Mouse (Mus musculus): ENCODE data around the gene Tyrobp.

Tyrobp gene

DNA sequence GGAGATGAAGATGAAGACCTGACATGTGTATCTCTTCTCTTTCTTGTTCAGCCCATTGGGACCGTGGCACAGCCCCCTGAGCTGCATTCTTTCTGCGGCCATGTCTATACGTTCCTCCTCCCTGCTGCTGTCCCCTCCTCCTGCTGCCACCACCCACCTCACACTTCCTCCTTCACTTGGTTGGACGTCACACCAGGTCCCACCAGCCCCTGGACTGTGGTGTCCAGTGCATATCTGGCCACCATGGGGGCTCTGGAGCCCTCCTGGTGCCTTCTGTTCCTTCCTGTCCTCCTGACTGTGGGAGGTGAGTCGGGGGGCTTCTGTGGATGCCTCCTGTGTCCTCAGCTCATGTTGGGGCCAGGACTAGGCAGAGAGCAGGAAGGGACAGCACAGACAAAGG, at the start of gene Tyrobp:
TSS of gene Tyrobp (plus strand) at position 165 of the 400 bp plus-strand sequence.
- DNase-seq (ENCODE audit: low read depth, low spot score) = no peak

GRCm38 (mm10) chr7:30367466-30367865, 46.1 kb upstream of the Tyrobp start:
- no peak for DNase-seq (ENCODE audit: low read depth, low spot score)

DNA sequence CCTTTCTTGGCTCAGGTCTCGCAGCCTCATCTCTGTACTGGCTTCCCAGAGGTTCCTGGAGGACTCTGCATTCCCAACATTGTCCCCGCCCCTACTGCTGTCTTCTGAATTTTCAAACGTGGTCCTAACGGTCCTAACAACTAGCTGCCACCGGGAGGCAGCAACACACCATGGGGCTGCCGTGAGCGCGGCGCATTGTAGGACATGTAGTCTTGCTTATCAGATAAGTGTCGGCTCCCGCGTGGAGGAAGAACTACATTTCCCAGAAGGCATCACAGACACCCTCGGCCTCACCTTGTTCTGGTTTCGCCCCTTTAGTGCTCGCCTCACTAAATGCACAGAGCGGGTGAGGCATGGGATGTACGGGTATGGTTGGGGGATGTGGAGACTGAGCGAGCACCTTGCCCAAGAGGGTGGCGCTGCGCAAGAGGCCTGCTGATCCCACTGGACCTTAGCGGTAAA, 40.0 kb upstream of the Tyrobp start:
- DNase-seq (ENCODE audit: low read depth, low spot score) = peak; percentile 94

- DNase-seq (ENCODE audit: low read depth, low spot score) = no peak
These were observed 33.5 kb upstream of the Tyrobp start for GRCm38 (mm10) chr7:30380061-30380460.

DNA sequence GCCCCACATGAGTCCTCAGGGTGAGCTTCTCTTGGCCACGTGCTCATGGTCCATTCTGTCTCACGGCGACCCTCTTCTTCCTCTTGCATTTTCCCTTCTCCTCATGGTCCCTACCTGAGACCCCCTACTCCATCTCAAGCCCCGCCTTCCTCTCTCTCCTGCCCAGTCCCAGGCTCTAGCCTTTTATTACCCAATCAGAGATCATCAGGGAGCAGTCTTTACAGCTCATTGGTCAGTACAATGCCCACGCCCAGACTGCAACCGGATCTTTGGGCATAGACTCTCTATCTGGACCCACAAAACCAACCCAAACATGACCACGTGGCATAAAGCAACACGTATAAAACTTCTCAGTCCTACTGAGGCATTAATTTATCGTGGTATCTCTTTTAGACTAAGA, 29.5 kb upstream of the Tyrobp start:
- no peak for DNase-seq (ENCODE audit: low read depth, low spot score)

GRCm38 (mm10) chr7:30392746-30393520, 20.6 kb upstream of the Tyrobp start:
- no peak for DNase-seq (ENCODE audit: low read depth, low spot score)

DNA sequence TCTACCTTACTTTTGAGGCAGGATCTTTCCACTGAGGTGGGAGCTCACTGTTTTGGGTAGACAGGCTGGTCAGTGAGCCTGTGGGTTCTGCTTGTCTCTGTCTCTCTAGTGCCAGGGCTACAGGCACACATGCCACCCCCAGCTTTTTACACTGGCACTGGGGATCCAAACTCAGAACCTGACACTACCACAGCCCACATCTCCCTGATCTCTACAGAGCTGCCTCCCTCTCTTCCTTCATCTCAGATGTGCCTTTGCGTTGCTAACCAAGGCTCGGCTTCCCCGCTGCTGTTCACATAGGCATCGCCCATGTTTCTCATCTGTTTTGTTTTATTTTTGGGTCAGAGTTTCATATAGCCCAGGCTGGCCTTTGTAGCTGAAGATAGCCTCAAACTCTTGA, 19.9 kb upstream of the Tyrobp start:
- no peak for DNase-seq (ENCODE audit: low read depth, low spot score)

GRCm38 (mm10) chr7:30394379-30394778, 19.2 kb upstream of the Tyrobp start:
- DNase-seq (ENCODE audit: low read depth, low spot score) = peak; percentile 73

- peak; percentile 73 for DNase-seq (ENCODE audit: low read depth, low spot score)
These were observed 18.7 kb upstream of the Tyrobp start for GRCm38 (mm10) chr7:30394871-30395270.

GRCm38 (mm10) chr7:30399671-30400070, 13.9 kb upstream of the Tyrobp start:
- no peak for DNase-seq (ENCODE audit: low read depth, low spot score)

DNA sequence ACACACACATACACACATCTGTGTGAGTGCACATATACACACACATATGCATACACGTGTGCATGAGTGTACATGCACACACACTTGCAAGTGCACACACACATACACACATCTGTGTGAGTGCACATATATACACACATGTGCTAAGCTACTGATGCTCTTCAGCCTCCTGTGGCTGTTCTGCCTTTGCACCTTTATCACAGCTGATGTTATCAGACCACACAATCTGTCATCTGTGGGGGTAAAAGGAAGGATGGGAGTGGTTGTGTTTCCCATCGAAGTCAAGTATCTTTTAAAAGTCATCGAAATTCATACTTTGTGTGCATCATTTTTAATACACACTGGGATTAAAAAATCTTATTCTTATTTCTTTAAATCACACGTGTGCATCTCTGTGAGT, 11.2 kb upstream of the Tyrobp start:
- no peak for DNase-seq (ENCODE audit: low read depth, low spot score)

DNA sequence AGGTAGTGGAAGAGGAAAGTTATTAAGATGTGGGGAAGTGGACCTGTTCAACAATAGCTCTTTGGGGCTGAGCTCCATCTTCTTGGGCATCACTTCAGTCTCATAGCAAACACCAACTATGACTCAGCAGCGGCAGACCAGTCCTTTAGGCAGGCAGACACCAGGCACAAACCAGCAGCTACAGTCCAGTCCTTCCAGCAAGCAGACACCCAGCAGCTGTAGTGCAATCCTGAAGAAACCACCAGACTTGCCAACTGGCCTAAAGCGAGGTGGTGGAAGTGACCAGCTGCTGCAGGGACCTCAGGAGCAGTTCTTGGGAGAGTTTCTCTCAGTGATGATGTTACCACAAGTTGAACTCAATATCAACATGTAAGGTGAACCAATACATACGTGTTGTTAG, 4.9 kb upstream of the Tyrobp start:
- no peak for DNase-seq (ENCODE audit: low read depth, low spot score)

DNA sequence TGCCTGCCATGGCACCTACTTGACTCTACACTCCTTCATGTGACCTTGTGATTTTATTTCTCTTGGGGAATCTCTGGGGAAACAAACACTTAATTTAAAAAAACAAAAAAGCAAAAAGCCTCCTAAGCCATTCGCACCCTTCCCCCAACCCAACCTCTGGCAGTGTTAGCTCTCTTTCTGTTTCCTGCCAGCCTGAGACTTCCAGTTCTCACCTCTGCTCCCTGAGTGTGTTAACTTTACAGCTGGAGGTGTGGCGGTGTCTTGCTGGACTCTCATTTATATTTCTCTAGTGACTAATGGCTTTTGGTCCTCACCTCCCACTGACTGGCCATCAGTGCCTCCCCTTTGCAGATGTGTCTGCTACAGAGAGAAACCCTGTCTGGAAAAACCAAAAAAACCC, 3.8 kb upstream of the Tyrobp start:
- DNase-seq (ENCODE audit: low read depth, low spot score) = no peak

GRCm38 (mm10) chr7:30411023-30411422, 2.5 kb upstream of the Tyrobp start:
- no peak for DNase-seq (ENCODE audit: low read depth, low spot score)

DNA sequence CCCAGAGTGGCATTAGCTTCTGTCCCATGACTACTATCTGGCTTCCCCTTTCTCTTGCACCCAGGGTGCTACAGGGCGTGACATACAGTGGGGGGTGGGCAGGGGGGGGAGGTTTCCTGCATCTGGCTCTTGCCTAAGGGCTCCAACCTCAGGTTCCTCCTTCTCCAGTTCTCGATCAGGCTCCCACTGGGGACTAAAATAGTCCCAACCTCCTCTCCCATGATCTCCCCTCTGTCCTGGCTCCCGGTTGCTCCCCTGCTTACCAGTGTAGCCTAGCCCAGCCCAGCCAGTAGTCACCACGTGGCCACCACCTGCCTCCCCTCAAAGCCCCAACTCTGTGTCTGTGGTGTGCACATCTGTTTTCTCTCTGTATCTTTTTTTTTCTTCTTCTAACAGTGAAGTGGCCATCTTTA, 819 bp upstream of the Tyrobp start:
- peak; percentile 91 for DNase-seq (ENCODE audit: low read depth, low spot score)

GRCm38 (mm10) chr7:30417856-30418255, 4.3 kb downstream of the Tyrobp start:
- DNase-seq (ENCODE audit: low read depth, low spot score) = no peak

DNA sequence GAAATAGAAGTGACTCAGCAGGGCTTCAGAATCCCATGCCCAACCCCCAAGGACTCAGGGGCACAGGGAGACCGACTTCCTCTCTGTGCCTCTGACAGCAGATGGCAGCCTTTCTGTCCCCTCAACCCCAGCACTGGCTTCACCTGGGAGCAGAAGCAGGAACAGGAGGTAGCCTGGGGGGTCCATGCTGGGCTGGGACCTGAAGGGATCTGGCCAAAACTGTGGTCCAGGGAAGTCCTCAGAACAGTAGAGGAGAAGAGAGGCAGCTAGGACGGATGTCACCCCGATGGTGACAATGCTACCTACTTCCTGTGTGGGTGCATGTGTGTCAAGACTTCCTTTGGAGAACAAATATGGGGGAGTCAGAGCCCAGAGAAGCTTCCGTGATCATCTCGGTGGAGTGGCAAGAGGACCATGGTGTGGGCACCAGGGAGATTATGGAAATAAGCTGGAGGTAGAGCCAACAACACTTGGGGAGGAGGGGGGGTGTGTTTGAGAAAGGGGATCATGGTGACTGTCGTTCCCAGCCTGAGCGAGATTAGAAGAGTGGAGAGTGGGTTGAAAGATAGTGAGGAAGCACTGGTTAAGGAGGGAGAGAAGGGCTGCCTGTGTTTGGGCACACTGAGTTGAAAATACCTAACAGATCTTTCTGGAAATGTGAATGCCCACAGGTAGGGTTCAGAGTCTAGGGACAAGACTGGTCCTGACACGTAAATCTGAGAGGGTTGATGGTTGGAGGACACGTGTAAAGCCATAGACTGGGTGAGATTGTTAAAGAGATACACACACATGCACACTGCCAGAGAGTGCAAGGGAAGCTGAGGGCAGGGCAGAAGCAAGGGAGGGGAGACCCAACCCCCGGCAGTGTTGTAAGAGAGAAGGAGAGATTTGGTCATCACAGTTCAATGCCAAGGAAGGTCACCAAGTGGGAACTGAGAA, 6.3 kb downstream of the Tyrobp start, which contains the start of gene Hcst:
TSS of gene Hcst (minus strand) at position 294 of the 939 bp plus-strand sequence.
- peak; percentile 90 for DNase-seq (ENCODE audit: low read depth, low spot score)

GRCm38 (mm10) chr7:30420673-30421072, 7.1 kb downstream of the Tyrobp start:
- peak; percentile 59 for DNase-seq (ENCODE audit: low read depth, low spot score)

GRCm38 (mm10) chr7:30421175-30421889, 7.8 kb downstream of the Tyrobp start, which contains the start of gene Nfkbid:
TSS of gene Nfkbid (plus strand) at chr7:30421732.
- peak; percentile 93 for DNase-seq (ENCODE audit: low read depth, low spot score)

- peak; percentile 95 for DNase-seq (ENCODE audit: low read depth, low spot score)
These were observed 8.4 kb downstream of the Tyrobp start for GRCm38 (mm10) chr7:30421890-30422435.

GRCm38 (mm10) chr7:30422560-30422959, 9.0 kb downstream of the Tyrobp start:
- no peak for DNase-seq (ENCODE audit: low read depth, low spot score)
